ENCODE assay signal across 14 mouse cellular contexts in the genomic region with DNA sequence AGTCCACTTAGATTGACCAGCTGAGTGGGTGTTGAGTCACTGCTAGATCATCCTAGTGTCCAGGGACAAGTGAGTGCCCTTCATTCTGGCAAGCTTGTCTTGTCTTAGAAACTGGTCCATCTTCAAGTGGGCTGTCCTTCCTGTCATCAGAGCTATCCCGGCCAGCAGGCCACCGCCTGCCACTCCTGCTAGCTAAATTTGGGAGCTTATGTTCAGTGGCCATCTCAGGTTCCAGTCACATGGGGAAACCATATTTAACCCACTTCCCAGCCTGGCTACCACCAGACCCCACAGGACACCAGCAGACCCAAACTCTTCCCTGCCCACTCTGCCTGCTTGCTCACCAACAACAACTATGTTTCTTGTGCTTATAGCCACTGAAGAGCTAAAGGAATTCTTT. TPM values are rescaled to one million over a fixed set of nuclear protein-coding genes. Genes with fewer than 3 reads are reported as not detected.
DNase-seq lines count a peak whose midpoint lies in the region; ATAC-seq and TF ChIP-seq lines count a peak whose summit lies in the region.
"Had no signal": no experiment of that assay in that cellular context is flagged by ENCODE, and none has a peak within 500 bp of the region (broad histone marks: within the 10 kb centered on the region; RNA-seq: fewer than 3 reads in every experiment).

No protein-coding gene starts in this region.

- H3K4me1 ChIP-seq in liver, embryonic 12.5 days, result peaks cover 48% of the 10 kb centered on the region

- TF ChIP-seq CTCF in left cerebral cortex, adult 2 months (IDR thresholded peaks at IDR 0.05), result no peak

- H3K9ac ChIP-seq in liver, embryonic 12.5 days, result no peak overlapping the region
- H3K9ac ChIP-seq: kidney, embryonic 15.5 days; liver, embryonic 13.5 days had no signal

- no peak overlapping the region for H3K4me2 ChIP-seq in liver, embryonic 12.5 days
- H3K4me2 ChIP-seq: kidney, embryonic 15.5 days; liver, embryonic 13.5 days had no signal

- peaks cover 7% of the 10 kb centered on the region for H3K36me3 ChIP-seq in liver, embryonic 12.5 days

- 74% methylated on average over 2 of the region's 2 CpGs for WGBS in liver, embryonic 12.5 days (ENCODE audit: insufficient replicate concordance)

- no peaks in the 10 kb centered on the region for H3K27me3 ChIP-seq in liver, embryonic 12.5 days (replicated peaks)
- H3K27me3 ChIP-seq: kidney, embryonic 15.5 days; liver, embryonic 13.5 days had no signal

- ATAC-seq in liver, embryonic 12.5 days, result no peak
- ATAC-seq: forebrain, embryonic 14.5 days; midbrain, embryonic 16.5 days had no signal

- H3K4me3 ChIP-seq in left cerebral cortex, adult 2 months, result peak overlapping the region; percentile 11
- no peak overlapping the region for H3K4me3 ChIP-seq in liver, embryonic 12.5 days
- H3K4me3 ChIP-seq: kidney, embryonic 15.5 days; liver, embryonic 13.5 days had no signal

- no peaks in the 10 kb centered on the region for H3K9me3 ChIP-seq in liver, embryonic 12.5 days (replicated peaks)
- H3K9me3 ChIP-seq: kidney, embryonic 15.5 days; liver, embryonic 13.5 days had no signal

- DNase-seq in adrenal gland, adult (ENCODE audit: inconsistent age in 2 of 2, low spot score in 1 of 2), result peak; percentile 67 to 84
- no peak for DNase-seq in adrenal gland, adult 18-20 months (ENCODE audit: low spot score in 2 of 2)
- no peak for DNase-seq in left cerebral cortex, adult 2 months (ENCODE audit: extremely low spot score in 1 of 2, low spot score in 2 of 2)
- DNase-seq in left cerebral cortex, postnatal 4 days, result no peak
- peak; percentile 62 for DNase-seq in heart, adult 8-10 months (ENCODE audit: low spot score)
- peak; percentile 67 to 78 for DNase-seq in heart, postnatal 10 days
- no peak for DNase-seq in spleen, adult 18-20 months
- DNase-seq: cerebellum, adult 11 months; liver, embryonic 13.5 days; lung, postnatal 14 days had no signal

- intact Hi-C loops in left cerebral cortex, adult 2 months (cut with DNase I), result no loop called here
- intact Hi-C loops in left cerebral cortex, postnatal 4 days (cut with DNase I), result no loop called here
- intact Hi-C loops in heart, postnatal 10 days (cut with DNase I), result no loop called here

- H3K27ac ChIP-seq in left cerebral cortex, adult 2 months, result peak overlapping the region; percentile 32
- no peak overlapping the region for H3K27ac ChIP-seq in liver, embryonic 12.5 days
- H3K27ac ChIP-seq: kidney, embryonic 15.5 days; liver, embryonic 13.5 days had no signal

RNA-seq across cellular contexts. Expression of a gene that starts 3.6 kb away (rescaled TPM):
- 10 to 100 TPM; 41.1 to 78.7 TPM for total RNA-seq in adrenal gland, adult 18-20 months (2021)
- 10 to 100 TPM; 60.3 to 61.1 TPM for total RNA-seq in left cerebral cortex, adult 2 months (2021)
- total RNA-seq in left cerebral cortex, postnatal 4 days (2021), result 10 to 100 TPM; 34.4 to 38.2 TPM
- 100 to 1,000 TPM; 188 to 245 (median 236) TPM for total RNA-seq in heart, adult 8-10 months (2022)
- 100 to 1,000 TPM; 112 to 132 TPM for total RNA-seq in heart, postnatal 10 days (2021)
- polyA plus RNA-seq in liver, embryonic 12.5 days (2016; fragmentation: Nextera tagmentation; extraction: Ambion mirVana), result 34.7 and 35.9 TPM in 2 replicates

RNA-seq across cellular contexts. Expression of a gene that starts 7.0 kb away (rescaled TPM):
- total RNA-seq in adrenal gland, adult 18-20 months (2021), result 100 to 1,000 TPM; 105 to 110 TPM
- total RNA-seq in left cerebral cortex, adult 2 months (2021), result 10 to 100 TPM; 22.2 to 26.4 TPM
- total RNA-seq in left cerebral cortex, postnatal 4 days (2021), result 10 to 100 TPM; 16.1 to 18.7 TPM
- total RNA-seq in heart, adult 8-10 months (2022), result 10 to 100 TPM in 3 of 4 experiments, 1 to 10 TPM in 1; 9.4 to 12.8 (median 12.3) TPM
- total RNA-seq in heart, postnatal 10 days (2021), result 10 to 100 TPM; 15.4 to 19.5 TPM
- 17.0 and 17.8 TPM in 2 replicates for polyA plus RNA-seq in liver, embryonic 12.5 days (2016; fragmentation: Nextera tagmentation; extraction: Ambion mirVana)

RNA-seq across cellular contexts. Expression of a gene that starts 15.9 kb away (rescaled TPM):
- total RNA-seq in adrenal gland, adult 18-20 months (2021), result under 1 TPM; 0.63 to 0.83 TPM
- 1 to 10 TPM in 1 of 2 experiments, under 1 TPM in 1; 0.82 to 1.1 TPM for total RNA-seq in left cerebral cortex, adult 2 months (2021)
- under 1 TPM; 0.46 to 0.48 TPM for total RNA-seq in left cerebral cortex, postnatal 4 days (2021)
- total RNA-seq in heart, adult 8-10 months (2022), result under 1 TPM; 0.33 to 0.57 (median 0.42) TPM
- under 1 TPM; 0.72 to 0.79 TPM for total RNA-seq in heart, postnatal 10 days (2021)
- polyA plus RNA-seq in liver, embryonic 12.5 days (2016; fragmentation: Nextera tagmentation; extraction: Ambion mirVana), result 0.06 TPM in 1 of 2 replicates, not detected in the other
- polyA plus RNA-seq: forebrain, embryonic 14.5 days; midbrain, embryonic 16.5 days had no signal

RNA-seq across cellular contexts. Expression of a gene that starts 35.8 kb away (rescaled TPM):
- 10 to 100 TPM; 73.7 to 81.6 TPM for total RNA-seq in adrenal gland, adult 18-20 months (2021)
- 100 to 1,000 TPM; 117 to 126 TPM for total RNA-seq in left cerebral cortex, adult 2 months (2021)
- total RNA-seq in left cerebral cortex, postnatal 4 days (2021), result 100 to 1,000 TPM; 168 to 170 TPM
- 10 to 100 TPM; 29.6 to 38.5 (median 34.0) TPM for total RNA-seq in heart, adult 8-10 months (2022)
- total RNA-seq in heart, postnatal 10 days (2021), result 10 to 100 TPM; 72.2 to 81.4 TPM
- polyA plus RNA-seq in liver, embryonic 12.5 days (2016; fragmentation: Nextera tagmentation; extraction: Ambion mirVana), result 11.5 and 11.8 TPM in 2 replicates

RNA-seq across cellular contexts. Expression of a gene that starts 41.9 kb away (rescaled TPM):
- 1,000 to 10,000 TPM; 1,196 to 1,991 TPM for total RNA-seq in adrenal gland, adult 18-20 months (2021)
- total RNA-seq in left cerebral cortex, adult 2 months (2021), result 100 to 1,000 TPM; 138 to 140 TPM
- 10 to 100 TPM; 97.5 to 99.8 TPM for total RNA-seq in left cerebral cortex, postnatal 4 days (2021)
- 100 to 1,000 TPM; 335 to 477 (median 407) TPM for total RNA-seq in heart, adult 8-10 months (2022)
- 100 to 1,000 TPM; 492 to 534 TPM for total RNA-seq in heart, postnatal 10 days (2021)
- 37.6 and 41.1 TPM in 2 replicates for polyA plus RNA-seq in liver, embryonic 12.5 days (2016; fragmentation: Nextera tagmentation; extraction: Ambion mirVana)

Comparison
In these comparisons a context has a peak if more than half of its experiments do, and no peak if none do; other contexts are left out.
1. DNase-seq: peak in adrenal gland, adult (2 of 2), heart, adult 8-10 months (single experiment) and heart, postnatal 10 days (2 of 2); none in adrenal gland, adult 18-20 months (0 of 2), left cerebral cortex, adult 2 months (0 of 2), left cerebral cortex, postnatal 4 days (single experiment) and spleen, adult 18-20 months (0 of 2).